Mouse (Mus musculus): ENCODE measurements at regions not wholly inside any gene's neighbourhood (a gene's known extent, or its start where the extent isn't known, plus 50 kb on each side); places are given as distances from the start of the nearest gene placed in this dataset.

GRCm38 (mm10) chr10:110650107-110650506, 95.1 kb upstream of the E2f7 start:
- TF ChIP-seq RAD21 (IDR thresholded peaks at IDR 0.05; ENCODE audit: low read depth, low read length) (no peak), BHLHE40 (IDR thresholded peaks at IDR 0.05; ENCODE audit: borderline replicate concordance, low read depth, low read length) (no peak), CTCF (IDR thresholded peaks at IDR 0.05 in 2 of 3, conservative IDR thresholded peaks at IDR 0.05 in 1 of 3; ENCODE audit: control insufficient read depth in 1 of 3, insufficient read depth in 1 of 3, low read depth in 2 of 3, low read length in 3 of 3, poor library complexity in 1 of 3, severe bottlenecking in 1 of 3) (no peak), EP300 (IDR thresholded peaks at IDR 0.05; ENCODE audit: low read depth in 1 of 2, low read length in 2 of 2) (no peak), ZNF384 (IDR thresholded peaks at IDR 0.05; ENCODE audit: low read depth, low read length) (no peak), POLR2A (IDR thresholded peaks at IDR 0.05; ENCODE audit: control insufficient read depth in 1 of 2, insufficient read depth in 1 of 2, low read depth in 1 of 2, low read length in 2 of 2, poor library complexity in 1 of 2) (no peak), GATA1 (IDR thresholded peaks at IDR 0.05; ENCODE audit: low read depth, low read length) (no peak)
